Mouse (Mus musculus): ENCODE results near the gene Snw1.

DNA sequence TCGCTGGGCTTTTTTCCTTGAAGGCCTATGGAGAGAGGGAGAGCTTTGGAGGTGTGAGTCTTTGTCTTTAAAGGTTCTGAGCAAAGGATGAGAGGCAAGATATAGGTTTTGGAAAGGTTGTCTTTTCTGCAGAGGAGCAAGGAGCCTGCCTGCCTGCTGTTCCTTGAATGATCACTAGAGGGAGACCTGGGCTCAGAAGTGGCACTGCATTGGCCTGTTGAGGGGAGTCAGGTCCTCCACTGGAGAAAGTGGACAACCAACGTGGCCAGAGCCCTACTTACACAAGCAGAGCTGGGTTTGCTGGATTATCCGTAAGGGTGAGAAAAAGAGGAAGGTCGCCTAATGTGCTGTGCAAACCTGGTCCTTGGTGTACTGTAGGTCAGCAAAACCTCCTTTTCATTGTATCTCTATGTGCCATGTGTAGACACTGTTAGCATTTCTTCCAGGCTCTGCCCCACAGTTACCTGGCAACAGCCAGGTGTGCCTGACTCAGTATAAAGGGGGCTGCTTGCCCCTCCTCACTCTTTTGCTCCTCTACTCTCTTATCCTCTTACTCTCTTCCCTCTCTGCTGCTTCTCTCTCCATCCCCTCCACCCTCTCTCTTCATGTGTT is 58.8 kb downstream of the Snw1 start:
- TF ChIP-seq POLR2A (IDR thresholded peaks at IDR 0.05; ENCODE audit: extremely low read depth, insufficient read depth, low read length) (no peak), CTCF (IDR thresholded peaks at IDR 0.05; ENCODE audit: extremely low read depth, insufficient read depth, low read length) (peak; percentile 88)
